14 mouse cellular contexts compared by ENCODE assay signal in the genomic region with DNA sequence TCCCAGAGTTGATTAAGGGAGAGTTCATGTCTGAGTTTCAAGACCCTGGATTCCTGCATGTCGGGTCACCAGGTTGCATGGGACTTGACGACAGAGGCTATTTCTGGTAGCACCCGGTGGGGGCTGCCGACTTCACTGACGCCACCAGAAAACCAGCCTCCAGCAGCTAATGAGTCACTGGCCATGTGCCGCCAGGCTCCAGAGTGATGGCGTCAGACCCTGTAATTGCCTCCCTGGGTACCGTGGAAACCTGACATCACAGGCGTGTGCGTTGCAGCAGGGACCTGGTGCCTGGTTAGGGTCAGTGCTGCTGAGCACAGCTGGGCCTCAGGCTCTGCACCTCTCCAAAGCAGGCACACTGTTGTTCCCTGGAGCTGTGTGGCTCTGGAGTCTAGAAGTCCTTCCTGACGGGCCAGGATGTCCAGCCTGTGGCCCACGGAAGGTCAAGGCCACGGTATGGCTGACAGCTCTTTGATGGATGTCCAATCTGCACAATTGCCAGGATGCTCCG.
DNase-seq lines count a peak whose midpoint lies in the region; ATAC-seq and TF ChIP-seq lines count a peak whose summit lies in the region.
"Had no signal": no experiment of that assay in that cellular context is flagged by ENCODE, and none has a peak within 500 bp of the region (broad histone marks: within the 10 kb centered on the region; RNA-seq: fewer than 3 reads in every experiment).

No protein-coding gene starts in this region.

- peaks cover 10% of the 10 kb centered on the region for H3K4me1 ChIP-seq in heart, embryonic 16.5 days (ENCODE audit: control insufficient read depth, insufficient read depth, low read length)
- peaks cover 60 to 73% of the 10 kb centered on the region in 2 experiments for H3K4me1 ChIP-seq in CH12.LX (ENCODE audit: control insufficient read depth in 1 of 2, insufficient read depth in 2 of 2)
- peaks cover 44% of the 10 kb centered on the region for H3K4me1 ChIP-seq in embryonic facial prominence, embryonic 10.5 days
- H3K4me1 ChIP-seq in lung, postnatal 0 days (ENCODE audit: insufficient read depth, low read depth, low read length), result no peaks in the 10 kb centered on the region

- TF ChIP-seq RAD21 in CH12.LX (IDR thresholded peaks at IDR 0.05; ENCODE audit: low read depth, low read length), result no peak

- TF ChIP-seq EP300 in CH12.LX (IDR thresholded peaks at IDR 0.05; ENCODE audit: low read length), result peak; percentile 40; the same call in 1 of the 2 replicates
- TF ChIP-seq EP300 in lung, postnatal 0 days (IDR thresholded peaks at IDR 0.05), result no peak

- H3K27ac ChIP-seq in heart, embryonic 16.5 days (ENCODE audit: low read length), result no peak overlapping the region
- peak overlapping the region; percentile 8; the same call in 1 of the 2 replicates for H3K27ac ChIP-seq in CH12.LX (ENCODE audit: insufficient read depth, low read depth)
- no peak overlapping the region for H3K27ac ChIP-seq in embryonic facial prominence, embryonic 10.5 days (replicated peaks)
- H3K27ac ChIP-seq in lung, postnatal 0 days (ENCODE audit: low read length), result no peak overlapping the region
- H3K27ac ChIP-seq: hindbrain, embryonic 15.5 days; left cerebral cortex, adult 2 months had no signal

- no peaks in the 10 kb centered on the region for H3K27me3 ChIP-seq in heart, embryonic 16.5 days (ENCODE audit: control insufficient read depth, insufficient read depth, low read length)
- H3K27me3 ChIP-seq in CH12.LX (replicated peaks), result peaks cover 12% of the 10 kb centered on the region
- H3K27me3 ChIP-seq in embryonic facial prominence, embryonic 10.5 days (replicated peaks; ENCODE audit: low read depth, poor library complexity, severe bottlenecking), result peaks cover 35% of the 10 kb centered on the region
- no peaks in the 10 kb centered on the region for H3K27me3 ChIP-seq in lung, postnatal 0 days (replicated peaks; ENCODE audit: insufficient read depth, low read length)
- H3K27me3 ChIP-seq: hindbrain, embryonic 15.5 days had no signal

- no peak for TF ChIP-seq CTCF in CH12.LX (conservative IDR thresholded peaks at IDR 0.05 in 1 of 2, IDR thresholded peaks at IDR 0.05 in 1 of 2; ENCODE audit: low read depth in 2 of 2, low read length in 2 of 2)
- TF ChIP-seq CTCF in lung, postnatal 0 days (IDR thresholded peaks at IDR 0.05), result no peak

- ATAC-seq in heart, embryonic 16.5 days (replicated peaks; ENCODE audit: extremely low read depth, insufficient read depth, low FRiP score), result peak; percentile 64; the same call in 1 of the 2 replicates
- ATAC-seq in lung, postnatal 0 days, result no peak

- peaks cover 27% of the 10 kb centered on the region for H3K36me3 ChIP-seq in heart, embryonic 16.5 days (ENCODE audit: control insufficient read depth, insufficient read depth)
- peaks cover 17 to 18% of the 10 kb centered on the region in 2 experiments for H3K36me3 ChIP-seq in CH12.LX (replicated peaks in 1 of 2; ENCODE audit: control insufficient read depth in 1 of 2, insufficient read depth in 1 of 2, low read length in 1 of 2)
- peaks cover 87% of the 10 kb centered on the region for H3K36me3 ChIP-seq in embryonic facial prominence, embryonic 10.5 days (replicated peaks)
- H3K36me3 ChIP-seq in lung, postnatal 0 days (ENCODE audit: insufficient read depth, low read length), result no peaks in the 10 kb centered on the region

- TF ChIP-seq POLR2A in CH12.LX (IDR thresholded peaks at IDR 0.05; ENCODE audit: low read depth, low read length), result no peak

- in situ Hi-C loops in CH12.LX (cut with MboI; ENCODE audit: low pct_ligation_motif_present, low pct_unique_long_range_greater_than_20kb, low sequenced_read_pairs), result loop anchor here (5.0 kb wide), 1 partner anchor 35 kb away; no protein-coding TSS in a partner anchor

- no peak overlapping the region for H3K4me3 ChIP-seq in heart, embryonic 16.5 days (ENCODE audit: low read length)
- peak overlapping the region in 2 of 3 experiments; percentile 0 to 42 for H3K4me3 ChIP-seq in CH12.LX (replicated peaks in 1 of 3; ENCODE audit: low read depth in 2 of 3, low read length in 2 of 3, poor library complexity in 1 of 3)
- no peak overlapping the region for H3K4me3 ChIP-seq in embryonic facial prominence, embryonic 10.5 days
- H3K4me3 ChIP-seq in lung, postnatal 0 days (ENCODE audit: low read depth, low read length), result no peak overlapping the region
- H3K4me3 ChIP-seq: hindbrain, embryonic 15.5 days; left cerebral cortex, adult 2 months had no signal

- DNase-seq in heart, adult 8-10 months (ENCODE audit: low spot score), result no peak
- peak; percentile 78 for DNase-seq in 3134 (ENCODE audit: extremely low read depth, insufficient read length, low spot score)
- peak; percentile 66 for DNase-seq in CH12.LX (ENCODE audit: extremely low read depth)
- peak; percentile 42 for DNase-seq in embryonic facial prominence, embryonic 10.5 days (ENCODE audit: low spot score)
- no peak for DNase-seq in layer of hippocampus, adult 11-12 months (ENCODE audit: low spot score)
- no peak for DNase-seq in lung, postnatal 0 days (ENCODE audit: low spot score)
- DNase-seq: kidney, postnatal 36 days; lung, postnatal 10 days; thymus, postnatal 14 days had no signal

- dilution Hi-C loops in CH12.LX (cut with MboI; ENCODE audit: extremely low pct_ligation_motif_present, extremely low pct_unique_long_range_greater_than_20kb, low sequenced_read_pairs), result no loop called here

- no peaks in the 10 kb centered on the region for H3K79me2 ChIP-seq in CH12.LX (replicated peaks; ENCODE audit: control insufficient read depth, extremely low read depth, insufficient read depth, poor library complexity, severe bottlenecking)

- WGBS in heart, embryonic 16.5 days, result 31% methylated on average over 14 of the region's 14 CpGs
- 74% methylated on average over 14 of the region's 14 CpGs for WGBS in embryonic facial prominence, embryonic 10.5 days
- 57% methylated on average over 14 of the region's 14 CpGs for WGBS in lung, postnatal 0 days

- no peaks in the 10 kb centered on the region for H3K9me3 ChIP-seq in heart, embryonic 16.5 days (replicated peaks; ENCODE audit: control insufficient read depth, low read length)
- no peaks in the 10 kb centered on the region for H3K9me3 ChIP-seq in CH12.LX (replicated peaks; ENCODE audit: low read length)
- no peaks in the 10 kb centered on the region for H3K9me3 ChIP-seq in embryonic facial prominence, embryonic 10.5 days
- no peaks in the 10 kb centered on the region for H3K9me3 ChIP-seq in lung, postnatal 0 days (ENCODE audit: low read length)
- H3K9me3 ChIP-seq: hindbrain, embryonic 15.5 days had no signal

- no peak overlapping the region for H3K9ac ChIP-seq in heart, embryonic 16.5 days (ENCODE audit: low read length)
- no peak overlapping the region for H3K9ac ChIP-seq in CH12.LX (ENCODE audit: insufficient read depth, low read depth)
- no peak overlapping the region for H3K9ac ChIP-seq in lung, postnatal 0 days (replicated peaks; ENCODE audit: low read depth)
- H3K9ac ChIP-seq: hindbrain, embryonic 15.5 days had no signal

- H3K4me2 ChIP-seq in heart, embryonic 16.5 days (ENCODE audit: low read depth, low read length), result no peak overlapping the region
- peak overlapping the region; percentile 9; the same call in 1 of the 2 replicates for H3K4me2 ChIP-seq in CH12.LX (ENCODE audit: insufficient read depth, low read depth, poor library complexity, severe bottlenecking)
- no peak overlapping the region for H3K4me2 ChIP-seq in lung, postnatal 0 days (replicated peaks; ENCODE audit: low read depth, low read length)
- H3K4me2 ChIP-seq: hindbrain, embryonic 15.5 days; liver, embryonic 11.5 days; midbrain, embryonic 11.5 days had no signal

TF ChIP-seq in CH12.LX, 34 proteins besides CTCF, POLR2A, EP300 and RAD21 (continues in another document):
- TF ChIP-seq KAT2A (IDR thresholded peaks at IDR 0.05; ENCODE audit: insufficient replicate concordance, low read length), result no peak
- peak; percentile 92 for TF ChIP-seq MAX (IDR thresholded peaks at IDR 0.05; ENCODE audit: low read length)
- TF ChIP-seq E2F4 (IDR thresholded peaks at IDR 0.05; ENCODE audit: insufficient replicate concordance, low read depth, low read length), result no peak
- TF ChIP-seq NRF1 (IDR thresholded peaks at IDR 0.05; ENCODE audit: low read depth, low read length), result peak; percentile 39; the same call in 1 of the 2 replicates
- TF ChIP-seq ELF1 (IDR thresholded peaks at IDR 0.05; ENCODE audit: low read depth, low read length), result no peak
- TF ChIP-seq USF2 (conservative IDR thresholded peaks at IDR 0.05; ENCODE audit: low read depth, low read length), result no peak
- TF ChIP-seq RCOR1 (conservative IDR thresholded peaks at IDR 0.05; ENCODE audit: low read depth, low read length), result no peak
- no peak for TF ChIP-seq JUND (conservative IDR thresholded peaks at IDR 0.05; ENCODE audit: low read depth, low read length)
- peak; percentile 72; the same call in 1 of the 2 replicates for TF ChIP-seq MXI1 (IDR thresholded peaks at IDR 0.05; ENCODE audit: low read depth, low read length)
- peak; percentile 99 for TF ChIP-seq MEF2A (IDR thresholded peaks at IDR 0.05; ENCODE audit: borderline replicate concordance, low read depth, low read length)
- peak; percentile 51; the same call in 1 of the 2 replicates for TF ChIP-seq IRF4 (IDR thresholded peaks at IDR 0.05; ENCODE audit: low read depth, low read length)
- TF ChIP-seq UBTF (IDR thresholded peaks at IDR 0.05; ENCODE audit: low read depth, low read length), result no peak
- no peak for TF ChIP-seq ZNF384 (IDR thresholded peaks at IDR 0.05; ENCODE audit: low read depth, low read length)
- no peak for TF ChIP-seq SIN3A (IDR thresholded peaks at IDR 0.05; ENCODE audit: low read length)
- 0 out of 2 replicates have a peak, but pooled peaks have one; percentile 2 for TF ChIP-seq SMC3 (IDR thresholded peaks at IDR 0.05; ENCODE audit: low read depth, low read length)
- no peak for TF ChIP-seq PAX5 (IDR thresholded peaks at IDR 0.05; ENCODE audit: low read length)
- TF ChIP-seq POLR2AphosphoS2 (IDR thresholded peaks at IDR 0.05; ENCODE audit: low read depth, low read length), result no peak
- peak; percentile 87 for TF ChIP-seq MAZ (IDR thresholded peaks at IDR 0.05; ENCODE audit: low read depth, low read length)
- TF ChIP-seq GABPA (IDR thresholded peaks at IDR 0.05; ENCODE audit: insufficient replicate concordance, low read depth, low read length), result peak; percentile 68
- no peak for TF ChIP-seq ZMIZ1 (IDR thresholded peaks at IDR 0.05; ENCODE audit: low read depth, low read length)
- peak; percentile 59; the same call in 1 of the 2 replicates for TF ChIP-seq JUN (IDR thresholded peaks at IDR 0.05; ENCODE audit: insufficient read depth, low read depth, low read length)
- peak; percentile 23 for TF ChIP-seq USF1 (IDR thresholded peaks at IDR 0.05; ENCODE audit: low read depth, low read length)
- no peak for TF ChIP-seq NELFE (IDR thresholded peaks at IDR 0.05; ENCODE audit: low read depth, low read length)
- TF ChIP-seq MAFK (IDR thresholded peaks at IDR 0.05; ENCODE audit: insufficient replicate concordance, low read length), result no peak
- TF ChIP-seq ZKSCAN1 (IDR thresholded peaks at IDR 0.05; ENCODE audit: borderline replicate concordance, low read depth, low read length), result no peak

Comparison
In these comparisons a context has a peak if more than half of its experiments do, and no peak if none do; other contexts are left out.
1. H3K4me3 ChIP-seq: peak in CH12.LX (2 of 3); none in heart, embryonic 16.5 days (single experiment), embryonic facial prominence, embryonic 10.5 days (single experiment) and lung, postnatal 0 days (single experiment).
2. DNase-seq: peak in 3134 (single experiment), CH12.LX (single experiment) and embryonic facial prominence, embryonic 10.5 days (single experiment); none in heart, adult 8-10 months (single experiment), layer of hippocampus, adult 11-12 months (single experiment) and lung, postnatal 0 days (single experiment).